Mouse (Mus musculus) G1E (cell line): Measurements from ENCODE around the gene 2510009E07Rik.

Experiments
- CTCF ChIP-seq: IDR thresholded peaks from 2 replicates; pipeline ENCODE4 v1.5.1; 2012; ENCODE audit warnings: low read depth, low read length, inconsistent platforms, mixed read lengths
- GATA1 ChIP-seq: IDR thresholded peaks from 2 replicates; pipeline ENCODE4 v1.6.1; 2012; ENCODE audit warnings: borderline replicate concordance, low read length, inconsistent platforms, mixed read lengths
- GATA2 ChIP-seq: IDR thresholded peaks from 2 replicates; pipeline ENCODE4 v1.6.1; 2012; ENCODE audit warnings: low read depth, low read length, inconsistent platforms, borderline replicate concordance
- POLR2AphosphoS5 ChIP-seq: IDR thresholded peaks from 2 replicates; pipeline ENCODE4 v1.6.1; 2012; ENCODE audit warnings: low read depth, low read length, inconsistent platforms; ENCODE audit not compliant: insufficient replicate concordance
- TAL1 ChIP-seq: conservative IDR thresholded peaks from 2 replicates; pipeline ENCODE4 v1.6.1; 2012; ENCODE audit warnings: low read depth, low read length, inconsistent platforms, mixed read lengths

DNA sequence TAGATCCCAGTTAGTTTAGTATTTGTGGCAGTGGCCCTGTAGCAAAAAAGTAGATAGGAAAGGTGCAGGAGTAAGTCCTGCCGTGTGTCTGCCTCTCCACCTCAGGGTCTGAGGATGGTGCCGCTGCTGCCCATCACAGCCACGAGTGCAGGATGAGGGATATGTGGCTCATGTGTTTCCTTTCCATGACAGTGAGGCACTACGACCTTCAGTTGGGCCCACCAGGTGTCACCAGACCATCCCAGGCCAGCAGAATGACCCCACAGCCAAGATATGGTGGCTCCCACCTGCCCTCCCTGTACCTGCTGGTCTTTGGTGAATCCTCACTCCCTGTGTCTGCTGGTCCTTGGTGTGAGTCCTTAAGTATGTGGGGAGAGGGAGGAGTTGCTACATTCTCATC lies 43.3 kb downstream of the 2510009E07Rik start:
- TF ChIP-seq GATA1 = no peak
- no peak for TF ChIP-seq CTCF
- TF ChIP-seq GATA2 = no peak
- TF ChIP-seq POLR2AphosphoS5 = no peak
- TF ChIP-seq TAL1 = no peak
